Mouse (Mus musculus): ENCODE data around the gene Mrps24. TPM values are rescaled to one million over a fixed set of nuclear protein-coding genes. Genes with fewer than 3 reads are reported as not detected.

Gene Mrps24
- 170 and 176 TPM in 2 replicates for polyA plus RNA-seq (2014; fragmentation: Nextera tagmentation; extraction: Ambion mirVana)

GRCm38 (mm10) chr11:5715630-5716105 lies at the start of gene Mrps24:
Gene Mrps24 (minus strand): TSS chr11:5715680.
- 81% methylated on average over 14 of the region's 14 CpGs for WGBS
- Histone ChIP-seq H3K9me3 (replicated peaks; ENCODE audit: control insufficient read depth, low read length) (no peaks in the 10 kb centered on the region), H3K27ac (replicated peaks; ENCODE audit: low read depth, low read length) (no peak within 1 kb of the TSS), H3K4me2 (ENCODE audit: low read depth, low read length) (no peak within 1 kb of the TSS), H3K4me3 (ENCODE audit: low read depth, low read length) (no peak within 1 kb of the TSS), H3K36me3 (replicated peaks; ENCODE audit: control insufficient read depth, insufficient read depth, low read depth, low read length) (peaks cover 4% of the 10 kb centered on the region; the same call in 1 of the 2 replicates), H3K9ac (replicated peaks; ENCODE audit: low read length) (no peak within 1 kb of the TSS), H3K27me3 (ENCODE audit: control insufficient read depth, insufficient read depth, low read length) (no peaks in the 10 kb centered on the region), H3K4me1 (ENCODE audit: control insufficient read depth, insufficient read depth, low read length) (no peaks in the 10 kb centered on the region)
- DNase-seq (ENCODE audit: low spot score) (no peak), ATAC-seq (replicated peaks; ENCODE audit: insufficient number of reproducible peaks, low FRiP score, low TSS enrichment, low read depth) (no peak)

GRCm38 (mm10) chr11:5762633-5762982 lies 47.1 kb upstream of the Mrps24 start:
- H3K4me1 ChIP-seq (ENCODE audit: control insufficient read depth, insufficient read depth, low read length), result no peaks in the 10 kb centered on the region
- DNase-seq (ENCODE audit: low spot score) (no peak), ATAC-seq (replicated peaks; ENCODE audit: insufficient number of reproducible peaks, low FRiP score, low TSS enrichment, low read depth) (no peak)
- no peaks in the 10 kb centered on the region for H3K36me3 ChIP-seq (replicated peaks; ENCODE audit: control insufficient read depth, insufficient read depth, low read depth, low read length)
- no peak overlapping the region for H3K27ac ChIP-seq (replicated peaks; ENCODE audit: low read depth, low read length)
- no peak overlapping the region for H3K9ac ChIP-seq (replicated peaks; ENCODE audit: low read length)
- H3K27me3 ChIP-seq (ENCODE audit: control insufficient read depth, insufficient read depth, low read length), result no peaks in the 10 kb centered on the region
- H3K9me3 ChIP-seq (replicated peaks; ENCODE audit: control insufficient read depth, low read length), result no peaks in the 10 kb centered on the region
- WGBS, result 27% methylated on average over 6 of the region's 6 CpGs
- H3K4me3 ChIP-seq (ENCODE audit: low read depth, low read length), result peak overlapping the region; percentile 57
- H3K4me2 ChIP-seq (ENCODE audit: low read depth, low read length), result no peak overlapping the region

GRCm38 (mm10) chr11:5761820-5762632 lies 46.5 kb upstream of the Mrps24 start, which contains the start of gene Urgcp:
Gene Urgcp (minus strand): TSS chr11:5762376.
- WGBS, result under 1% methylated on average over 68 of the region's 68 CpGs

GRCm38 (mm10) chr11:5753755-5754154 lies 38.3 kb upstream of the Mrps24 start:
- H3K36me3 ChIP-seq (replicated peaks; ENCODE audit: control insufficient read depth, insufficient read depth, low read depth, low read length), result no peaks in the 10 kb centered on the region
- H3K27ac ChIP-seq (replicated peaks; ENCODE audit: low read depth, low read length), result no peak overlapping the region
- H3K4me1 ChIP-seq (ENCODE audit: control insufficient read depth, insufficient read depth, low read length), result no peaks in the 10 kb centered on the region
- 86% methylated on average over 2 of the region's 2 CpGs for WGBS
- H3K27me3 ChIP-seq (ENCODE audit: control insufficient read depth, insufficient read depth, low read length), result no peaks in the 10 kb centered on the region
- DNase-seq (ENCODE audit: low spot score) (no peak), ATAC-seq (replicated peaks; ENCODE audit: insufficient number of reproducible peaks, low FRiP score, low TSS enrichment, low read depth) (no peak)
- no peaks in the 10 kb centered on the region for H3K9me3 ChIP-seq (replicated peaks; ENCODE audit: control insufficient read depth, low read length)
- no peak overlapping the region for H3K9ac ChIP-seq (replicated peaks; ENCODE audit: low read length)
- H3K4me3 ChIP-seq (ENCODE audit: low read depth, low read length), result no peak overlapping the region
- H3K4me2 ChIP-seq (ENCODE audit: low read depth, low read length), result no peak overlapping the region

More at GRCm38 (mm10) chr11:5761820-5762632, 46.5 kb upstream of the Mrps24 start, which contains the start of gene Urgcp:
- Histone ChIP-seq H3K9ac (replicated peaks; ENCODE audit: low read length) (peak within 1 kb of the TSS; percentile 76), H3K4me3 (ENCODE audit: low read depth, low read length) (peak within 1 kb of the TSS; percentile 57), H3K36me3 (replicated peaks; ENCODE audit: control insufficient read depth, insufficient read depth, low read depth, low read length) (no peaks in the 10 kb centered on the region), H3K27ac (replicated peaks; ENCODE audit: low read depth, low read length) (peak within 1 kb of the TSS; percentile 92), H3K4me1 (ENCODE audit: control insufficient read depth, insufficient read depth, low read length) (no peaks in the 10 kb centered on the region), H3K9me3 (replicated peaks; ENCODE audit: control insufficient read depth, low read length) (no peaks in the 10 kb centered on the region), H3K27me3 (ENCODE audit: control insufficient read depth, insufficient read depth, low read length) (no peaks in the 10 kb centered on the region), H3K4me2 (ENCODE audit: low read depth, low read length) (peak within 1 kb of the TSS; percentile 56)
- DNase-seq (ENCODE audit: low spot score) (peak; percentile 95), ATAC-seq (replicated peaks; ENCODE audit: insufficient number of reproducible peaks, low FRiP score, low TSS enrichment, low read depth) (peak; percentile 98)

GRCm38 (mm10) chr11:5744951-5745350 lies 29.5 kb upstream of the Mrps24 start:
- no peaks in the 10 kb centered on the region for H3K4me1 ChIP-seq (ENCODE audit: control insufficient read depth, insufficient read depth, low read length)
- DNase-seq (ENCODE audit: low spot score) (no peak), ATAC-seq (replicated peaks; ENCODE audit: insufficient number of reproducible peaks, low FRiP score, low TSS enrichment, low read depth) (no peak)
- H3K4me3 ChIP-seq (ENCODE audit: low read depth, low read length), result no peak overlapping the region
- no peak overlapping the region for H3K27ac ChIP-seq (replicated peaks; ENCODE audit: low read depth, low read length)
- no peaks in the 10 kb centered on the region for H3K36me3 ChIP-seq (replicated peaks; ENCODE audit: control insufficient read depth, insufficient read depth, low read depth, low read length)
- H3K9me3 ChIP-seq (replicated peaks; ENCODE audit: control insufficient read depth, low read length), result no peaks in the 10 kb centered on the region
- H3K4me2 ChIP-seq (ENCODE audit: low read depth, low read length), result no peak overlapping the region
- H3K27me3 ChIP-seq (ENCODE audit: control insufficient read depth, insufficient read depth, low read length), result no peaks in the 10 kb centered on the region
- no peak overlapping the region for H3K9ac ChIP-seq (replicated peaks; ENCODE audit: low read length)
- WGBS, result 82% methylated on average over 2 of the region's 2 CpGs

GRCm38 (mm10) chr11:5742106-5742505 lies 26.6 kb upstream of the Mrps24 start:
- no peak overlapping the region for H3K4me3 ChIP-seq (ENCODE audit: low read depth, low read length)
- no peak overlapping the region for H3K4me2 ChIP-seq (ENCODE audit: low read depth, low read length)
- no peak for DNase-seq (ENCODE audit: low spot score)
- 75% methylated on average over 7 of the region's 7 CpGs for WGBS
- no peak overlapping the region for H3K9ac ChIP-seq (replicated peaks; ENCODE audit: low read length)
- no peaks in the 10 kb centered on the region for H3K9me3 ChIP-seq (replicated peaks; ENCODE audit: control insufficient read depth, low read length)
- no peaks in the 10 kb centered on the region for H3K36me3 ChIP-seq (replicated peaks; ENCODE audit: control insufficient read depth, insufficient read depth, low read depth, low read length)
- no peak overlapping the region for H3K27ac ChIP-seq (replicated peaks; ENCODE audit: low read depth, low read length)
- H3K27me3 ChIP-seq (ENCODE audit: control insufficient read depth, insufficient read depth, low read length), result no peaks in the 10 kb centered on the region
- H3K4me1 ChIP-seq (ENCODE audit: control insufficient read depth, insufficient read depth, low read length), result no peaks in the 10 kb centered on the region
- no peak for ATAC-seq (replicated peaks; ENCODE audit: insufficient number of reproducible peaks, low FRiP score, low TSS enrichment, low read depth)

GRCm38 (mm10) chr11:5740965-5741627 lies 25.6 kb upstream of the Mrps24 start:
- Histone ChIP-seq H3K9ac (replicated peaks; ENCODE audit: low read length) (peak overlapping the region; percentile 92), H3K27me3 (ENCODE audit: control insufficient read depth, insufficient read depth, low read length) (no peaks in the 10 kb centered on the region), H3K4me3 (ENCODE audit: low read depth, low read length) (peak overlapping the region; percentile 86), H3K36me3 (replicated peaks; ENCODE audit: control insufficient read depth, insufficient read depth, low read depth, low read length) (no peaks in the 10 kb centered on the region), H3K4me1 (ENCODE audit: control insufficient read depth, insufficient read depth, low read length) (no peaks in the 10 kb centered on the region), H3K9me3 (replicated peaks; ENCODE audit: control insufficient read depth, low read length) (no peaks in the 10 kb centered on the region), H3K4me2 (ENCODE audit: low read depth, low read length) (peak overlapping the region; percentile 95), H3K27ac (replicated peaks; ENCODE audit: low read depth, low read length) (0 out of 2 replicates have a peak overlapping the region, but pooled peaks have one; percentile 59)
- DNase-seq (ENCODE audit: low spot score) (peak; percentile 75), ATAC-seq (replicated peaks; ENCODE audit: insufficient number of reproducible peaks, low FRiP score, low TSS enrichment, low read depth) (peak; percentile 80)
- under 1% methylated on average over 46 of the region's 50 CpGs for WGBS

GRCm38 (mm10) chr11:5740599-5740964 lies 25.1 kb upstream of the Mrps24 start:
- Histone ChIP-seq H3K4me3 (ENCODE audit: low read depth, low read length) (peak overlapping the region; percentile 86), H3K36me3 (replicated peaks; ENCODE audit: control insufficient read depth, insufficient read depth, low read depth, low read length) (no peaks in the 10 kb centered on the region), H3K4me1 (ENCODE audit: control insufficient read depth, insufficient read depth, low read length) (no peaks in the 10 kb centered on the region), H3K9me3 (replicated peaks; ENCODE audit: control insufficient read depth, low read length) (no peaks in the 10 kb centered on the region), H3K27ac (replicated peaks; ENCODE audit: low read depth, low read length) (0 out of 2 replicates have a peak overlapping the region, but pooled peaks have one; percentile 59), H3K9ac (replicated peaks; ENCODE audit: low read length) (peak overlapping the region; percentile 92), H3K27me3 (ENCODE audit: control insufficient read depth, insufficient read depth, low read length) (no peaks in the 10 kb centered on the region), H3K4me2 (ENCODE audit: low read depth, low read length) (peak overlapping the region; percentile 95)
- DNase-seq (ENCODE audit: low spot score), result peak; percentile 36
- WGBS, result 3% methylated on average over 26 of the region's 26 CpGs
- peak; percentile 70 for ATAC-seq (replicated peaks; ENCODE audit: insufficient number of reproducible peaks, low FRiP score, low TSS enrichment, low read depth)

All from embryonic facial prominence, embryonic 11.5 days (tissue).